Mouse (Mus musculus): ENCODE data around the gene Mgst3.

Mgst3 gene

GRCm38 (mm10) chr1:167387310-167387709 lies 6.3 kb downstream of the Mgst3 start:
- peak in 1 of 2 experiments; percentile 66 for DNase-seq

DNA sequence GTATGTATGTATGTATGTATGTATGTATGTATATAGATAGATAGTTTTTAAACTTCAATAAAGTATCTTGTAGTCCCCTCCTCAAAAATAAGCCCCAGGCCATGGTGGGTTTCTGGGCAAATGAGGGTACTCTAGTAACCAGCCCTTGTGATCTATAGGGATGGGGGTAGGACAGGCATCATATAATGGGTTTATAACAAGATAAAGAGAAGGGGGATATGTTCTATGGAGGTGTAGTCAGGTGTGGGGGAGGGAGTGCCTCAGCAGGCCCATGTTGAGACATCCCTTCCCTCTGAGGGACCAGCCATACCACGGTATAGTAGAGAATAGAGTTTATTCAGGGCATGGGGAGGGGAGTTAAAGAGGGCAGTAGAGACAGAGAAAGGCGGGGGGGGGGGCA lies 7.2 kb downstream of the Mgst3 start:
- no peak for DNase-seq

DNA sequence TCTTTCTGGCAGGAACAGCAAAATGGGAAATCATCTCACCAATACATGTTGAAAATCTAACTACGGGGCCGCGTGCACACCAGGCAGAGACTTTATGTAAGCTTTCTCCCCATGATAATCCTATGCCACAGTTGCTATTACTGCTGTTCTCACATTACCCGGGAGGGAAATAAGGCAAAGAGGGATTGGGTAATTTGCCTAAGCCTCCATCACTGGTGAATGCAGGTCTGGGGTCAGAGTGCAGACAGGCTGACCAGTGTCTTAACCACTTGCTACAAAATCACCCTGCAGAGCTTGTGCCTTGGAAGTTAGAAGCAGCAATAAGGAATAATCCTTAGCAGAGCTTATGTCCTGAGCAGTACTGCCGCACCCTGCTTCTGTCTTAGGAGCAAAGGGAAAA lies 8.0 kb downstream of the Mgst3 start:
- no peak for DNase-seq

DNA sequence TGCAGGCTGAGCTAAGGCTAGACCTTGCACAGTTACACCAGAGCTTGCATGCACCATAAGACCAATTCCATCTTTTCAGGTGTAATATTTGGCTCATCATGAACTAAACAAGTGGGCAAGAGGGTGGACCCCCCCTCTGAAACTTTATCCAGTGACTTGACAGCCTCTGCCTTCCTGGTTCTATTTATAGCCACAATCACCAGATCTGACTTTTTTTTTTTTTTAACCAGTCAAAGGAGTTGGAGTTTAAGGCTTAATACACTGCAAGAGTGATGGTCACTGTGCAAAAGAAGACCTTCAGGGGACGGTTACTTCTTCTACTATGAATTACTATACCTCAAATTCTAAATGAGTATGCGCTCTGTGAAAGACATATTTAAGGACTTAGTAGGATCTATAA lies 8.4 kb downstream of the Mgst3 start:
- DNase-seq = no peak

GRCm38 (mm10) chr1:167384156-167384555 lies 9.5 kb downstream of the Mgst3 start:
- DNase-seq = no peak

GRCm38 (mm10) chr1:167383178-167383577 lies 10.5 kb downstream of the Mgst3 start:
- DNase-seq = no peak

DNA sequence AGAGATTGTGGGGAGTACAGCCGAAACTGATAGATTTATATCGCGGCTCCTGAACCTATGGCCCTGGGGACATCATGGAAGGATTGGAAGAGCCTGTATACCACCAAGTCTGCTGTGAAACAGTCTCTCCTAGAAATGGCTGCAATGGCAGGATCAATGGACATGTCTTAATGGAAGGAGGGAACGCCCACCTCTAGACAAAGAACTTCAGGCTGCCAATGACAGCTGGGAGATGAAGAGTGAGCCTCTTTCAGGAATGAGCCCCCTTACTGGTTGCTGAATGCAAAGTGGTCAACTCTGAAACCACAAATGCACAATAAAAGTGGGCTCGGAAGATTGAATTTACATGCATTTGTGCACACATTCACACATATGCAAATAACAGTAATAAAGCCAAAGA lies 10.9 kb downstream of the Mgst3 start:
- no peak for DNase-seq

- no peak for DNase-seq
Measured at GRCm38 (mm10) chr1:167382316-167382715, 11.3 kb downstream of the Mgst3 start.

DNA sequence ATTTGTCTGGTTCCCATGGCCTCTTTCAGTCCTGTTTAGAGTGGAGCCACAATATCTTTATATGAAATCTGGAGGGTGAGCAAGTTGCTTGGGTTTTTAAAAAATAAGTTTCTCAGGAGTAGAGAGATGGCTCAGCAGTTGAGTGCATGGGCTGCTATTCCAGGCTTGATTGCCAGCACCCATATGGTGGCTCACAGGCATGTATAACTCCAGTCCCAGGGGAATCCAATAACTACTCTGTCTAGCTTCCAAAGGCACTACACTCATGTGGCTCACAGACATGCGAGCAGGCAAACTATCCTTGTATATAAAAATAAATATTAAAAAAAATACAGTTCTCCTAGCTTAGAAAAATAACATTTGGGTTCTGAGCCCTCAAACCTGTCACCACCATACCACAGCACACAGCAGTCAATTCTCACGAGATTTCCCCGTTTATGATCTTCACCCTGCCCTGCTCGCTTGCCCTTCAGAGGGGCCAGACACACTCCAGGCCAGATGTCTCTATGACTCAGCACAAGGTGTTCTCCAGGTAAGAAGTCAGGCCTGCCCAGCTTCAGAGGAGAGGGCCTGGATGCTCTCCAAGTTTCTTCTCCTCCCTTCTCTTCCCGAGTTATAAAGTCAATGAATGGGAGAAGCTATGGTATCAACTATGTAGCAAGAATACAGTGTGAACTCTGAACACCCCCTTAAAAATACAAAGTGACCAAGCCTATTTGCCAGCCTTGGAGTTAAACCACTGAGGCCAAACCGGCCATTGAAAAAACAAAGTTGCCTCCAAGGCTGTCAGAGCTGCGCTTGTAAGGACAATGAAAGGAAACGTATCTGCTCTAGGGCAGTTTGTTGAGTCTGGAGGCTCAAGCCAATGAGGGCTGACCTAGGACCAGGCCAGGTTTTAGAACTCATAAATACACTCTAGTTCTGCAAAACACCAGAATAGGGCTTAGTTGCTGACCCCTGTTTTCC lies 12.3 kb downstream of the Mgst3 start:
- DNase-seq = no peak

DNA sequence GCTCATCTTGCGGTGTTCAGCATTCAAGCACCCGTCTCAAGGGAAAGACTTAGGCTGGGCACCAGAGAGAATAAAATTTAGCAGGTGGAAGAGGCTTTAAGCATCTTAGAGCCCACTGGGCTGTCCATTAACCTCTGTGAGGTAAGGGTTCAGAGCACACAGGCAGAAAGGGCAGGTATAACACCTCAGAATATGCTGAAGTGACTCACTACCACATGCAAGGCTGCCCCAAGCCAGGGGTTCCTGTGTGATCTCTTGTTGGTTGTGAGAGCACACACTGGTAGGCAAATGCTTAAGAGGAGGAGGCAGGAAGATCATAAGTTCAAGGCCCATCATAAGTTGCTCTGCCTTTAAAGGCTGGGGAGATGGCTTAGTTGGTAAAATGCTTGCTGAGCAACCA lies 13.4 kb downstream of the Mgst3 start:
- no peak for DNase-seq

DNA sequence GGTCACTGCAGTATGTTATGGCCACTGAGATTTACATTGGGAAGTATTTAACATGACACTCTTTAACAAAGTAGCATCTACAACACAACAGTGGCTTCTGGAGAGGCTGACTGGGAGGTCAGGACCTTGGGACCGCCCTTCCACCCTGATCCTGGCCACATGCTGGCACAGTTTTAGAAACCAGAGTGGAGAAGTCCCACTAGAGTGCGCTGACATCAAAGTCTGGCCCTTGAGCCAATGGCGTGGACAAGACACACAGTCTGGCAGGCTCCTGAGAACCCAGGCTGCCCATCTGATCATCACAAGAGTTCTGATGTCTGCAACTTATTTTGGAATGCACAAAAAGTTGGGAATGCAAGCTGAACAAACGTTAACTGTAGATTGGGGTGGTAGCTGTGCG lies 13.9 kb downstream of the Mgst3 start:
- no peak for DNase-seq

DNA sequence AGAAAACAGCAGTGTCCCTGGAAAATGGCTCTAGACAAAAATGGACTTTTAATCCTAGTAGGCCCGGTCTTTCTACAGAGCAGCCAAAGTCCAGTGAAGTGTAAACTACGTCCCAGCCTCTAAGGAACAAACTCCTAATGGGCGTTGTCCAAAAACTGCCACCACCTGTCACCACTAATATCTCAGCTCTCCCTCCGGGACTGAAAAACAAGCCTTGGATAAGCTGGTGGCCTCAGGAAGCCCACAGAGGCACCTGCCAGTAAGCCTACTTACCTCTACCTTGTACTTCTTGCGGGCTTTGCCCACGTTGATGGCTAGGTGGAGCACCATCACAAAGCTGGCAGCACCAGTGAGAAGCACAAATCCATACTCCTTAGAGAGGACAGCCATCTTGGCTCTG lies 15.6 kb downstream of the Mgst3 start:
- no peak for DNase-seq

DNA sequence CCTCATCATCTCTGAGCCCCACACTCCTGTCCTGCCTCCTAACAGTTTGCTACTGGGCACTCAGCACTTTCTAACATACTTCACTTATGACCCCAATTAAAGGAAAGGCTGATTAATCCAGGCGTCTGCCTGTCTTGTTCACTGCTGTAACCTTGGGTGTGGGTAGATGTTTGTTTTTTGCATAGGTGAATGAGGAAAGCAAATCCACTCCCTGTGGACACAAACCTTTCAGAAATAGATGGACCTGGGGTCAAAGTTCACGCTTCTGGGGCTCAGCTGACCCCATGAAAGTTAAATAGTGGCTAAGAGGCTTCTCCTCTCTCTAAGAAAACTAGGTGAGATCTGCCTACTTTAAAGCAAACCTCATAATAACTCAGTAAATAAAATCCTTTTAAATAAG lies 18.7 kb downstream of the Mgst3 start:
- peak; percentile 76 to 81 for DNase-seq

DNA sequence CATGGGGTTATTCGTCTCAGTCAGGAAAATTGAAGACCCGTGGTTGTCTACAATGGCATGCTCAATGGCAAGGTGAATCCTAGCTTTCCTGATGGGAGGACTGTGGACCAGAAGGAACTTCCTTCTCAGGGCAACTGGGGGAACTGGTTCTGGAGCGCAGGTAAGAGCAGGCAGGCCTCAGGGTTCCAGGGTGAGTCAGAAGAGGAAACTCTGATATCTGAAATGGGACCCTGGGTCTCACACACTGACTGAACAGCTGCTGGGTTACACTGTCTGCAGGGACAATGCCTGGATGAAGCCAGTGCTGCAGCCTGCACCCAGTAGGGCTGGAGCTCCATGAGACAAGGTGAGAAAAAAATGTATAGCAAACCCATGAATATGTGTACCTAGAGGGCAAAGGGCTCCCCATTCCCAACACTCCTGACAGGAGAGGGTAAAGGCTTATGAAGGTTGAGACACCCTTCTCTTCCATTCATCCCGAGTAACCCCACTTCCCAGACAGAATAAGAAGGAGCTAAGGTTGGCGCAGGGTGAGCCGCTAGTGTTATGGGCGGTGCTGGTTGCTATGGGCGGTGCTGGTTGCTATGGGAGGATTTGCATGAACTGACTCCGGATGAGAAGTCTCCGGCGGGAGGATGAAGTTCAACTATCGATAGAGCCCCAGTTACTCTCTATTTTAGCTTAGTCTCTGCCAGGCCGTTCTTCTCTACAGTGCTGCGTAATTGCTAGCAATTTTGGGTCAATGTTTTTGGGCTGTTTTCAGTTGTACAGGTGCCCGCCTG lies 19.4 kb downstream of the Mgst3 start:
- peak; percentile 92 to 94 for DNase-seq

DNA sequence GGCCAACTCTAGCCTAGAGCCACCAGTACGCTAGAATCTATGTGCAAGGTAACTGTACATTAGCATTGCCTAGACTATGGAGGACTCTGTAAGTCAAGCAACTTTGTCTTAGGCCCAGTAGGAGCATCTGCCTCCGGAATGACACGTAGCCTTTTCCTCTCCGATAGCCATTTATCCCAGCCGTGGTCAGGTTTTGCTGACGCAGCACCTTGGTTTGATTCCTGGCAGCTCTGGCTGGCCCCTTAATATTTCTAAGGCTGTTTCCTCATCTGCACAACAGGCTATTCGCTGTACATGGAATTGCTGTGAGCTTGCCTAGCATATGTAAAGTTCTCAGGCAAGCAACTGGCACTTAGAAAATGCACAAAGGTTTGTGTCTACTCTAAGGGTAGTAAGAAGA lies 20.9 kb downstream of the Mgst3 start:
- no peak for DNase-seq

DNA sequence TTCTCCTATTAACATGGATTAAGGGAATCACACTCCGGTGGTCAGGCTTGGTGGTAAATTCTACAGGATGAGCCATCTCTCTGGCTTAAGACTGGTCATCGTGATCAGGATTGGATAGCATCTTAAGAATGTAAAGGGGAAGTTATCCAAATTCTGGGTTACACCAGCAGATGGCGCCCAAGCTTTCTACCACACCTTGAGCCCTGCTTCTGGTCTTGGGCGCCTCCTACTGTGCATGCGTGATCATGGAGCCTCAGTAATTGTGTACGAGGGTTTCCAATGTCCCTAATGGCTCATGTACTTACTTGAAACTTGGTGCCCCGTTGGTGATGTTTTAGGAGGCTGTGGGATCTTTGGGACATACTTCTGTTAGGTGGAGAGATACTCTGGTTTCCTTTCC lies 23.7 kb downstream of the Mgst3 start:
- DNase-seq = peak; percentile 85 to 95

- no peak for DNase-seq
Measured at GRCm38 (mm10) chr1:167368513-167368912, 25.1 kb downstream of the Mgst3 start.

DNA sequence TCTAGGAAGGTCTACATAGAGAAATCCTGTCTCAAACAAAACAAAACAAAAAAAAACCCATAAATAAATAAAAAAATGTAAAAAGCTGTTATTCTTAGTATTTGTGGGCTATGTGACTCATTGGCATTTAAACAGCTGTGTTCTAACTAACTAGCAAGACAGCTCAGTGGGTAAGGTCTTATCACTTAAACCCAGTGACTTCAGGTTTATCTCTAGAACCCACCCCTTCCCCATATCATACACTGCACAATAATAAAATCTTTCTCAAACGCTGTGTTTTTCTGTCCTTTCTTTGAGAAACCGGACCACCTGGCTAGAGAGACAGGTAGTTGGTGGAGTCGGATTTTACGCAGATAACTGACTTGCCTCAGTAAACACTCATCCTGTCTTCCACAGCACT lies 25.6 kb downstream of the Mgst3 start:
- no peak for DNase-seq

GRCm38 (mm10) chr1:167366621-167367020 lies 27.0 kb downstream of the Mgst3 start:
- peak; percentile 59 to 60 for DNase-seq

- peak; percentile 76 to 88 for DNase-seq
Measured at GRCm38 (mm10) chr1:167365808-167366207, 27.8 kb downstream of the Mgst3 start.

GRCm38 (mm10) chr1:167363322-167363721 lies 30.3 kb downstream of the Mgst3 start:
- DNase-seq = no peak

- DNase-seq = peak; percentile 64 to 69
Measured at GRCm38 (mm10) chr1:167362819-167363218, 30.8 kb downstream of the Mgst3 start.

DNA sequence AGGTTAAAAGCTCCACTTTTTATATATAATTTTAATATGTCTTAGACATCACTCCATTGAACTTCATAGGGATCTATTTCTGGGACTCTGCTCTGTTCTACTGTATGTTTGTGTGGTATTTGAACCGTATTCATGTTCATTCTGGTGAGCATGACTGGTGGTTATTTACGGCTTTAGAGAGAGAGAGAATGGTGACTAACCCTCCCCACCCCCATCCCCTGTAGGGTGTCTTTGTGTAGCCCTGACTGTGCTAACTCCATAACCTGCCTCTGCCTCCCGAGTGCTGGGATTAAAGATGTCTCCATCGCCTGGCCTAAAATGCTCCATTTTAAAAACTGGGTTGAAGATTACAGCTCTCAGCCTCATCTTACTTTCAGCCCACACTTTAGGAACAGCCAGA lies 33.4 kb downstream of the Mgst3 start:
- no peak for DNase-seq

GRCm38 (mm10) chr1:167358731-167359130 lies 34.9 kb downstream of the Mgst3 start:
- peak; percentile 76 to 82 for DNase-seq
